Mouse (Mus musculus): ENCODE measurements at regions not wholly inside any gene's neighbourhood (a gene's known extent, or its start where the extent isn't known, plus 50 kb on each side); places are given as distances from the start of the nearest gene placed in this dataset.
A peak's percentile ranks its signal among the peaks of the same experiment; 100 is the strongest.

- H3K4me3 ChIP-seq: no peak overlapping the region
- ATAC-seq (ENCODE audit: insufficient number of reproducible peaks, insufficient read depth, low FRiP score, low TSS enrichment, low read depth): 0 out of 2 replicates have a peak, but pooled peaks have one; percentile 20
- H3K36me3 ChIP-seq: no peaks in the 10 kb centered on the region
- H3K9me3 ChIP-seq: peaks cover 3% of the 10 kb centered on the region; the same call in 1 of the 2 replicates
- H3K4me2 ChIP-seq: no peak overlapping the region
- peaks cover 19% of the 10 kb centered on the region for H3K4me1 ChIP-seq
- 71% methylated on average over 2 of the region's 2 CpGs for WGBS
- H3K9ac ChIP-seq: no peak overlapping the region
- no peaks in the 10 kb centered on the region for H3K27me3 ChIP-seq
- no peak overlapping the region for H3K27ac ChIP-seq
Observed at GRCm38 (mm10) chr10:66946161-66946560, 149.8 kb upstream of the Jmjd1c start.

GRCm38 (mm10) chr10:66948329-66948728 is 147.6 kb upstream of the Jmjd1c start:
- no peaks in the 10 kb centered on the region for H3K27me3 ChIP-seq
- no peak overlapping the region for H3K4me2 ChIP-seq
- no peak overlapping the region for H3K9ac ChIP-seq
- no peak overlapping the region for H3K4me3 ChIP-seq
- no peak for ATAC-seq (ENCODE audit: insufficient number of reproducible peaks, insufficient read depth, low FRiP score, low TSS enrichment, low read depth)
- no peak overlapping the region for H3K27ac ChIP-seq
- H3K4me1 ChIP-seq: peaks cover 14% of the 10 kb centered on the region
- no peaks in the 10 kb centered on the region for H3K36me3 ChIP-seq
- 89% methylated on average over 2 of the region's 2 CpGs for WGBS
- peaks cover 3% of the 10 kb centered on the region; the same call in 1 of the 2 replicates for H3K9me3 ChIP-seq

- no peak overlapping the region for H3K9ac ChIP-seq
Observed at GRCm38 (mm10) chr10:66950441-66950840, 145.5 kb upstream of the Jmjd1c start.

GRCm38 (mm10) chr10:66951231-66951822 is 144.6 kb upstream of the Jmjd1c start:
- peaks cover 3% of the 10 kb centered on the region; the same call in 1 of the 2 replicates for H3K9me3 ChIP-seq
- H3K27ac ChIP-seq: no peak overlapping the region
- peaks cover 16% of the 10 kb centered on the region for H3K4me1 ChIP-seq
- no peaks in the 10 kb centered on the region for H3K36me3 ChIP-seq
- H3K4me3 ChIP-seq: no peak overlapping the region
- no peak overlapping the region for H3K9ac ChIP-seq
- WGBS: 74% methylated on average over 8 of the region's 8 CpGs
- H3K4me2 ChIP-seq: no peak overlapping the region
- H3K27me3 ChIP-seq: no peaks in the 10 kb centered on the region
- no peak for ATAC-seq (ENCODE audit: insufficient number of reproducible peaks, insufficient read depth, low FRiP score, low TSS enrichment, low read depth)

More at GRCm38 (mm10) chr10:66950441-66950840, 145.5 kb upstream of the Jmjd1c start:
- H3K27ac ChIP-seq: no peak overlapping the region
- peaks cover 12% of the 10 kb centered on the region for H3K4me1 ChIP-seq
- peaks cover 3% of the 10 kb centered on the region; the same call in 1 of the 2 replicates for H3K9me3 ChIP-seq
- H3K27me3 ChIP-seq: no peaks in the 10 kb centered on the region
- H3K4me3 ChIP-seq: no peak overlapping the region
- no peaks in the 10 kb centered on the region for H3K36me3 ChIP-seq
- no peak overlapping the region for H3K4me2 ChIP-seq
- 88% methylated on average over 4 of the region's 4 CpGs for WGBS
- no peak for ATAC-seq (ENCODE audit: insufficient number of reproducible peaks, insufficient read depth, low FRiP score, low TSS enrichment, low read depth)

- Histone ChIP-seq H3K27ac (0 out of 2 replicates have a peak overlapping the region, but pooled peaks have one; percentile 39), H3K9ac (no peak overlapping the region), H3K4me1 (peaks cover 22% of the 10 kb centered on the region), H3K27me3 (no peaks in the 10 kb centered on the region), H3K36me3 (no peaks in the 10 kb centered on the region), H3K9me3 (no peaks in the 10 kb centered on the region), H3K4me2 (no peak overlapping the region), H3K4me3 (no peak overlapping the region)
- ATAC-seq (ENCODE audit: insufficient number of reproducible peaks, insufficient read depth, low FRiP score, low TSS enrichment, low read depth): no peak
- WGBS: 71% methylated on average over 9 of the region's 9 CpGs
Observed at GRCm38 (mm10) chr10:66951935-66952334, 144.0 kb upstream of the Jmjd1c start.

- no peak overlapping the region for H3K4me2 ChIP-seq
- H3K27ac ChIP-seq: no peak overlapping the region
- H3K9ac ChIP-seq: no peak overlapping the region
- 49% methylated on average over 10 of the region's 10 CpGs for WGBS
- H3K36me3 ChIP-seq: no peaks in the 10 kb centered on the region
- no peaks in the 10 kb centered on the region for H3K9me3 ChIP-seq
- H3K4me1 ChIP-seq: peaks cover 22% of the 10 kb centered on the region
- H3K4me3 ChIP-seq: no peak overlapping the region
- ATAC-seq (ENCODE audit: insufficient number of reproducible peaks, insufficient read depth, low FRiP score, low TSS enrichment, low read depth): no peak
- no peaks in the 10 kb centered on the region for H3K27me3 ChIP-seq
Observed at GRCm38 (mm10) chr10:66953248-66953975, 142.5 kb upstream of the Jmjd1c start.

GRCm38 (mm10) chr10:66953976-66954505 is 141.9 kb upstream of the Jmjd1c start:
- WGBS: 54% methylated on average over 4 of the region's 4 CpGs
- Histone ChIP-seq H3K9me3 (no peaks in the 10 kb centered on the region), H3K4me2 (no peak overlapping the region), H3K9ac (no peak overlapping the region), H3K4me1 (peaks cover 22% of the 10 kb centered on the region), H3K4me3 (no peak overlapping the region), H3K27ac (no peak overlapping the region), H3K36me3 (no peaks in the 10 kb centered on the region), H3K27me3 (no peaks in the 10 kb centered on the region)
- no peak for ATAC-seq (ENCODE audit: insufficient number of reproducible peaks, insufficient read depth, low FRiP score, low TSS enrichment, low read depth)

- Histone ChIP-seq H3K27me3 (no peaks in the 10 kb centered on the region), H3K9me3 (no peaks in the 10 kb centered on the region), H3K4me3 (no peak overlapping the region), H3K9ac (no peak overlapping the region), H3K4me2 (no peak overlapping the region), H3K4me1 (peaks cover 32% of the 10 kb centered on the region), H3K27ac (no peak overlapping the region), H3K36me3 (no peaks in the 10 kb centered on the region)
- no peak for ATAC-seq (ENCODE audit: insufficient number of reproducible peaks, insufficient read depth, low FRiP score, low TSS enrichment, low read depth)
- 46% methylated on average over 5 of the region's 5 CpGs for WGBS
Observed at GRCm38 (mm10) chr10:66955430-66955829, 140.5 kb upstream of the Jmjd1c start.

- H3K4me3 ChIP-seq: no peak overlapping the region
- no peak overlapping the region for H3K4me2 ChIP-seq
- no peak overlapping the region for H3K27ac ChIP-seq
- H3K36me3 ChIP-seq: no peaks in the 10 kb centered on the region
- peaks cover 32% of the 10 kb centered on the region for H3K4me1 ChIP-seq
- no peak for ATAC-seq (ENCODE audit: insufficient number of reproducible peaks, insufficient read depth, low FRiP score, low TSS enrichment, low read depth)
- H3K27me3 ChIP-seq: no peaks in the 10 kb centered on the region
- 79% methylated on average over 4 of the region's 4 CpGs for WGBS
- no peaks in the 10 kb centered on the region for H3K9me3 ChIP-seq
- H3K9ac ChIP-seq: no peak overlapping the region
Observed at GRCm38 (mm10) chr10:66956619-66957018, 139.3 kb upstream of the Jmjd1c start.

GRCm38 (mm10) chr10:66957373-66957772 is 138.6 kb upstream of the Jmjd1c start:
- Histone ChIP-seq H3K4me3 (no peak overlapping the region), H3K27ac (no peak overlapping the region), H3K27me3 (no peaks in the 10 kb centered on the region), H3K4me2 (no peak overlapping the region), H3K36me3 (no peaks in the 10 kb centered on the region), H3K9ac (no peak overlapping the region), H3K4me1 (peaks cover 28% of the 10 kb centered on the region), H3K9me3 (no peaks in the 10 kb centered on the region)
- ATAC-seq (ENCODE audit: insufficient number of reproducible peaks, insufficient read depth, low FRiP score, low TSS enrichment, low read depth): no peak
- 79% methylated on average over 4 of the region's 4 CpGs for WGBS

Data from embryonic facial prominence, embryonic 13.5 days (tissue).